Mouse (Mus musculus) heart, postnatal 25 days (tissue): ENCODE measurements around the gene Trex1. TPM values are rescaled to one million over a fixed set of nuclear protein-coding genes. Genes with fewer than 3 reads are reported as not detected.

Experiments used
- DNase-seq: peaks from one replicate; pipeline ENCODE4 v3.0.0; 2022; ENCODE audit warnings: low spot score
- intact Hi-C: fragments of 180-260 bp; cut with DNase I; formaldehyde crosslinking; loops from one replicate; pipeline ENCODE4 v1.15.1; 2025
- total RNA-seq, 2 experiments: library from RNA; stranded (reverse); gene quantifications; 2 replicates each; pipeline ENCODE4 v1.2.3; 2021

Gene Trex1
- total RNA-seq: 10 to 100 TPM; 11.9 to 12.9 TPM

- DNase-seq: peak; percentile 88
- intact Hi-C loops: loop anchor here (1.0 to 2.0 kb wide), 2 partner anchors 21 to 56 kb away; partner anchors contain the start of gene Shisa5
Observed at GRCm38 (mm10) chr9:109059136-109059903, at the start of gene Trex1. Trex1 (minus strand) TSS chr9:109059734.

- intact Hi-C loops: no loop called here
- no peak for DNase-seq
Observed at GRCm38 (mm10) chr9:109107341-109107740, 47.8 kb upstream of the Trex1 start.

DNA sequence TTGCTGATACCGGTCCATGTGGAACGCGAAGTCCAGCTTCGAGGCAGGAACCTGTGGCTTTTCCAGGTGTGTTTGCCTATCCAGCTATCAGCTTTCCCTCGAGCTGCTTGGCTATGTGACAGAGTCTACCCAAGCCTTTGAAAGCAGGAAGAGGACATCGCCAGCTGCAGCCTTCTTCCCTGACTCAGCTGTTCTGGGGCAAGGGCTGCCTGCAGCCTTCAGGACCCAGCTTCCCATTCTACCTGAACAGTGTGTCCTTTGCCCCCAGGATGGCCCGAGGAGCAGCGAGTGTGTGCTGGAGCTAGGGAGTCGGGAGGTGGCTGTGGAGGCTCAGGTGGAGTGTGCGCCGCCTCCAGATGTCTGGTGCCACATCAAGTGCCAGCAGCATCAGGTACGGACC is 46.1 kb upstream of the Trex1 start:
- intact Hi-C loops: no loop called here

DNA sequence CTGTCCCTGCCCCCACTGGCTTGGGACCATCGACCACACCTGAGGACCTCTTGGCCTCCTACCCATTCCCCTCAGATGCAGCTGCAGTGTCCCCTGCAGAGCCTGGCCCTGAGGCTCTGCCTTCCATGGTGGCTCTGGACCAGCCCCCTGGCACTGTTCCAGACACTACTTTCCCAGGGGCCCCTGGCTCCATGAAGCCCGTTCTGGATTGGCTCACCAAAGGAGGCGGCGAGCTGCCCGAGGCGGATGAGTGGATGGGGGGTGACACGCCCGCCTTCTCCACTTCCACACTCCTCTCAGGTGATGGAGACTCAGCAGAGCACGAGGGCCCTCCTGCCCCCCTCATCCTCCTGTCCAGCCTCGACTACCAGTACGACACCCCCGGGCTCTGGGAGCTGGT is 45.5 kb upstream of the Trex1 start:
- intact Hi-C loops: no loop called here
- DNase-seq: no peak

More for the DNA sequence above, 46.1 kb upstream of the Trex1 start:
- no peak for DNase-seq

GRCm38 (mm10) chr9:109104083-109104482 is 44.5 kb upstream of the Trex1 start:
- intact Hi-C loops: no loop called here
- no peak for DNase-seq

DNA sequence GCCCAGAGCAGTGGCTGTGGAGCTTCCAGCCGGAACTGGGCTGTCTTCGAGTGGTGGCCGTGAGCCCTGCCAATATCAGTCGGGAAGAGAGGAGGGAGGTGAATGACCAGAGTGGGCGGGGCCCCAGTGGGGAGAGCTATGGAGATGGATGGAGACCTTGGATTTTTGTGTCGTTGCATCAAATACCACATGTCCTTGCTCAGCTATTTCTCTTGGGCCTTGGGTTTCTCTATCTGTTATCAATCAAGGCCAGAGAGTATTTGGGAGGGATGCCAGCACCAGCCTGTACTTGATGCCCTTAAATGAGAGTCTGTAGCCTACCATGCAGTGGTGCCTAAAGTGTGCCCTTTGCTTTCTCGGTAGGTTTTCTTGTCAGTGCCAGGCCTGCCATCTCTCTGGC is 43.7 kb upstream of the Trex1 start:
- no peak for DNase-seq

DNA sequence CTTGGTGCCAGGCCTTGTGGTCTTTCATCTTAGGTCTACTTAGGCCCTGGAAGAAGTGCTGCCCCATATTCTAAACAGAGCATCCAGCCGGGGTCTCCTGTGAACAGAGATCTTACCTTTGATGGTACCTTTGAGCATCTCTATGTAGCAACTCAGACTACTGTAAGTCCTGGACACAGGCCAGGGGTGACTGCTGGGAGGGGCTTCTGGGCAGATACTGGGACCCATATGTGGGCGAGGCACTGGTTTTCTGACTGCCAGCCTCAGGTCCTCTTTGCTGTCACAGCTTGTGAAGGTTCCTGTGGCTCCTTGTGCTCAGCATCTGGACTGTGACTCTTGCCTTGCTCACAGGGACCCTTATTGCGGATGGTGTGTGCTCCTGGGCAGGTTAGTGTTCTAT is 43.0 kb upstream of the Trex1 start:
- intact Hi-C loops: no loop called here
- DNase-seq: no peak

More for the DNA sequence above, 43.7 kb upstream of the Trex1 start:
- intact Hi-C loops: no loop called here

- intact Hi-C loops: no loop called here
- DNase-seq: no peak
Observed at GRCm38 (mm10) chr9:109101933-109102445, 42.5 kb upstream of the Trex1 start.

DNA sequence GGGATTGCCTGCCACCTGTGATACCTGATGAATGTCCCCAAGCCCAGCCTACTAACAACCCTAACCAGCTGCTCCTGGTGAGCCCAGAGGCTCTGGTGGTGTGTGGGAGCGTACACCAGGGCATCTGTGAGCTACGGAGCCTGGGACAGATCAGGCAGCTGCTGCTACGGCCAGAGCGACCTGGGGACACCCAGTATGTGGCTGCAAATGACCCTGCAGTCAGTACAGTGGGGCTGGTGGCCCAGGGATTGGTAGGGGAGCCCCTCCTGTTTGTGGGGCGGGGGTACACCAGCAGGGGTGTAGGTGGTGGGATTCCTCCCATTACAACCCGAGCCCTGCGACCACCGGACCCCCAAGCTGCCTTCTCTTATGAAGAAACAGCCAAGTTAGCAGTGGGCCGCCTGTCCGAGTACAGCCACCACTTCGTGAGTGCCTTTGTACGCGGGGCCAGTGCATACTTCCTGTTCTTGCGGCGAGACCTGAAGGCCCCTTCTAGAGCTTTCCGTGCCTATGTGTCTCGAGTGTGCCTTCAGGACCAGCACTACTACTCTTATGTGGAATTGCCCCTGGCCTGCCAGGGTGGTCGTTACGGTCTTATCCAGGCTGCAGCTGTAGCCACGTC is 40.9 kb upstream of the Trex1 start:
- intact Hi-C loops: no loop called here
- no peak for DNase-seq

DNA sequence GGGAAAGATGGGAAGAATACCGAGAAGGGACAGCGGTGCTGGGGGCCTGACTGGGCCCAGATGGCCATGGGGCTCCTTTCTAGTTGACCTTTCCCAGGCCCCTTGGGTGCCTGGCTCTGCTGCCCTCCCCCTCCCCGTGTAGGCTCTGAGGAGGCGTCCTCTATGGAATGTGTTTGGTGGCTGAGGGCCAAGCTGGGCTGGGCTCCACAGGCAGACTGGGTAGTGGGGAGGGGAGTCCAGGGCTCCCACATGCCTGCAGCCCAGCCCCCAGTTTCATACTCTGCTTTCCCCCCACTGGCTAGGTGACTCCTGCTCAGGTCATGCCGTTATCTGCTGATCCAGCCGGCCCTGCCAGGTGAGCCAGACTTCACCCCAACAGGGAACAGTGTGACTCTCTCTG is 39.4 kb upstream of the Trex1 start:
- DNase-seq: no peak
- intact Hi-C loops: no loop called here

- intact Hi-C loops: no loop called here
- DNase-seq: no peak
Observed at GRCm38 (mm10) chr9:109098366-109098765, 38.8 kb upstream of the Trex1 start.

DNA sequence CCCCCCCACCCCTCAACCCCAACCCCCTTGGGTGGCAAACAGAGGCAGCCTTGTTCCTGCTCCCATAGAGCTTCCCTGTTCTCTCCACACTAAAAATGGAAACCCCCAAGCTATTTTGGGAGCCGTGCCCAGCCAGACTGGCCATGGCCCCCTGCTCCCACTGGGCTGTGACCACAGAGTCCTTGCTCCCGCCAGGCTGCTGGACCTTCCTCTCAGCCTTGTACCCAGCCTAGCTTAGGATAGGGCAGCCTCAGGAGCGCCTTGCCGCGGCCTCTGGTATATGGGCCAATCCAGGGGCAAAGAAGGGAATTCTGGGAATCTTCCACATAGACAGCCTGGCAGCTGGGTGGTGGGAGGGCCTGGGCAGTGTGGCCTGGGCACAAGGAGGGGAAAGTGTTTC is 38.3 kb upstream of the Trex1 start:
- intact Hi-C loops: no loop called here
- DNase-seq: peak; percentile 28

GRCm38 (mm10) chr9:109097291-109097690 is 37.8 kb upstream of the Trex1 start:
- no peak for DNase-seq

DNA sequence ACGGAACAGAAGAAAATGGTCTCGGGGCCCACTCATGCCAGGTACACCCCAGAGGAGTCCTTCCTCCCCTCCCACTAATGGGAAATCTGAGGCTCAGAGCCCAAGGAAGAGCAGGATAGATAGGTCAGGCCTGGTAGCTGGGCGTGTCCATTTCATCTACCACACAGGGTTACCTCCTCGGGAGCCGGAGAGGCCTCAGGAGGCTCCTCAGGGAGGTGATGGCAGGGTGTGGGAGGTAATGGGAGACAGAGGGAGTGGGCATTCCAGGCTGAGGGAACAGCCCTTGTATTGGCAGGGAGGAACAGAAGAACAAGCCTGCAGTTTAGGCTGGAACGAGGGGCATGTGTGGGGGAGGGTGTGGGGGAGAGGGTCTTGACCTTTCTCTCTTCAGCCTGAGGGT is 37.3 kb upstream of the Trex1 start:
- no peak for DNase-seq
- intact Hi-C loops: no loop called here

More at GRCm38 (mm10) chr9:109097291-109097690, 37.8 kb upstream of the Trex1 start:
- intact Hi-C loops: no loop called here

DNA sequence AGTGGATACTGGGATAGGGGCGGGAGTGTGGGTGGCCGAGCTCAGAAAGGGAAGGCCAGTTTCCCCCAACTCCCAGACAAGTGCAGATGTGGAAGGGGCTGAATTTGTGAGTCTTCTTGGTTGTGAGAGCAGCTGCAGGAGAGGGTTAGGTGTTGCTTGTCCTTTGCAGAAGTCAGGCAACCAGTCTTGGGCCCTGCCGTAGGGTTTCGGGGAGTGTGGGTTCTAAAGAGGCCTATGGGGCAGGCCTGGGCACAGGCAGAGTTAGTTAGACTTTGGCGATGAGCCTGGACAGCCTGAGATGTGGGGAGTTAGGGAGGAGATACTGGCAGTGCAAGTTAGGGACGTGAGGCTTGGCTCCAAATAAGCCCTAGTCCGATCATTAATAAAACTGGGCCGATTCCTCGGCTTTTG is 36.7 kb upstream of the Trex1 start:
- no peak for DNase-seq
- intact Hi-C loops: no loop called here

GRCm38 (mm10) chr9:109095137-109095982 is 35.8 kb upstream of the Trex1 start, which contains the start of gene Plxnb1:
Plxnb1 (plus strand) TSS chr9:109095389.
- DNase-seq: peak; percentile 40
- intact Hi-C loops: no loop called here

DNA sequence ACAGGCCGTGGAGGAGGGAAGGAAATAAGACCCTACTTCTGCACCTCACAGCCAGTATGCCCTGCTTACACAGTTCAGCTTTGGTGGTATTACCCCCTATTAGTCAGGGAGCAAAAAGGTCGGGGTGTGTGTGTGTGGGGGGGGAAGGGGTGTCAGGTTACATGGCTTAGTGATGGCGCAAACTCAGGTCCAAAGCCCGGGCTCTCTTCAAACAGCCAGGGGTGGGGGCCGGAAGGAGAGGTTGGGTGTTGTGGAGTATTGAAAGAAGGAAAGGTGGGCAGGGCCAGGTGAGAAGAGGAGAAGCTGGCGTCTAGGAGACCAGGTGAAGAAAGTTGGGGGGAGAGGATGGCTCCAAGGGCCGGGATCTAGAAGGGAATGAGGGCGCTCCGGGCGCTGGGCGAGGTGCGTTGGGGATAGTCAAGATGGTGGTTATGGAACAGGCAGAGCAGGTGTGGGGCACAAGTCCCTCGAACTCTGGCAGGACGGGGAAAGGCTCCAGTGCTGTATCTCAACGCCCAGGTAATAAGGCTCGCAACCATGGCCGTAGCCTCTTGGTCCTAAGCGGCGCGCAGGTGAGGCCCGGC is 35.1 kb upstream of the Trex1 start:
- intact Hi-C loops: no loop called here

GRCm38 (mm10) chr9:109093786-109094552 is 34.4 kb upstream of the Trex1 start:
- intact Hi-C loops: no loop called here

More for the DNA sequence above, 35.1 kb upstream of the Trex1 start:
- no peak for DNase-seq

GRCm38 (mm10) chr9:109092799-109093198 is 33.3 kb upstream of the Trex1 start:
- intact Hi-C loops: no loop called here
- DNase-seq: no peak

More at GRCm38 (mm10) chr9:109093786-109094552, 34.4 kb upstream of the Trex1 start:
- DNase-seq: no peak
